Mouse (Mus musculus) thymus, postnatal 25 days (tissue): ENCODE measurements around the gene Ndufaf4.
"Not testable (repeated sequence)": the region's sequence is repeated elsewhere in the genome, so short reads cannot be mapped to it uniquely, and the experiment has no call there.

Experiments
- DNase-seq: peaks from one replicate; pipeline ENCODE4 v3.0.0; 2022

Ndufaf4 gene

GRCm38 (mm10) chr4:24897851-24898515 is at the start of gene Ndufaf4:
Gene Ndufaf4, plus strand, starts transcription at chr4:24898083.
- peak; percentile 97 for DNase-seq

DNA sequence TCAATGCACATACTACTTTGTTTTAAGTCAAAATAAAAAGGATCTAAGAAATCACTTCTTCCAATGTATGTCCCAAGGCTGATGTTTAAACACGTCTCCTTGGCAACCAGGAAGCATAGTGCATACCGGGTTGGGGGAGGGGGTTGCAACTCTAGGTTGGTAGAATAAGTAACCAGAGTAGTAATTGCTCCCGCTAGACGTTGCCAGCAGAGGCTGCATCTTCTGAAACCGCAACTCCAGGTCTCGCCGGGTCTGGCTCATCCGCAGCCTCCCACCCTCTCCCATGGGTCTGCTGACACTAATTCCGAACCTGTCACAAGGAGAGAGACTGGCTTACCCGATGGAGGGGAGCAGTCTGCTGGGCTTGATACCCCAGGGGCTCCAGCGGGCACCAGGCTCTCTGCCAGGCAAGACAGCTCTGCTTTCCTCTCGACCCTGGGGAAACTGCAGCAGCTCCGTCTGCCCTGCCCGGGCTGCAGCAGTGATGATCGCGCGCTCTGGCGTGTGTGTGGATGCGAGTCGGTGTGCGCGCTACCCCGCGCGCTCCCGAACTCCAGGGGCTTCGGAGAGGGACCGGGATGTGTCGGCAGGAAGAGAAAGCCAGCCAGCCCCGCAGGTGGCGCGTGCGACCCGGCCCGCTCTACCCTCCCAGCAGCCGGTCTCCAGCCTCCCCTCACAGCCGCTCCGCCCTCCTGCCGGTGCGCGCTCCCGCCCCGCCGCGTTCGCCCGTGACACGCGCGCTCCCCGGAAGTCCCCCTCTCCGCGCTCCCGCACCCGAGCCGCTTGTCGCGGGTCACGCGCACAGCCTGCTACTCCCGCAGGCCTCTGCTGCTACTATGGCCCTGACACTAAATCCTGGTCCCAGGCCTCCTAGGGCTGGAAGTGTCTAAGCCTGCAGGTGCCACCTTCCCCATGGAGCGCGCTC is 47.2 kb upstream of the Ndufaf4 start, which contains the start of gene Klhl32:
Klhl32 (minus strand) TSS at position 724 of the 925 bp plus-strand sequence.
- DNase-seq: peak; percentile 60

DNA sequence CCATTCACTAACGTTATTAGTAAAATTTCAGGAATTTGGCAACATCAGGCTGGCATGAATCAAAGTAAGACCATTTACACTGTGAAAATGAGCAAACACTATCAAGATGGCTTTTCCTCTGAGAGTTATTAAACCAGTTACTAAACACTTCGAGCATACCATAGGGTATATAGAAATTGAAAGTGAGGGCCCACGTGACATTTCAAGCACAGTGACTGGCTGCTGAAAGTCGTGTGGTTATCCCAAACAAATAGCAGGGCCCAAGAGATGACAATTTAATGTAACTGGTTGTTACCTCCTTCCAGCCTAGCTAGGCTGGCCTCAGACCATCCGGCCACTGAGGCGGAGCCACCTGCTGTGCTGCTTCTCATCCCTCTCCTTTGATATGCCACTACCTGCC is 32.2 kb upstream of the Ndufaf4 start:
- DNase-seq: no peak

GRCm38 (mm10) chr4:24869230-24869629 is 28.7 kb upstream of the Ndufaf4 start:
- DNase-seq: no peak

DNA sequence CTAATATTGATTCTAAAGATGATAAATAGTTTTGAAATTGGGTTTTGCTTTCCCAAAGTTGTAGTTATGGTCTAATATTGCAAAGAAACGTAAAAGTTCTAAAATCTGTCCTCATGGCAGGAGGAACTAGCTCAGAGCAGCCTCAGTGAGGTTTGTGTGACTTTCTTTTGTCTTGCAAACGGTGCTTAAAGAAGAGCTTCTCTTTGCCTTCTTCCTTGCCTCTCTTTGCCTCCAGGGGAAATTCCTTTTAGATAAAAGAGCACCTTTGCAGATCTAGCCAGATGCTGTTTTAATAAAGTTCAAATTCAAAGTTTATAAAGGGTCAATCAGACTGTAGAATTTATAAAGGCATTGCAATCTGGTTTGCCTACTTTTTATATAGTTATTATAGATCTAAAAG is 8.5 kb upstream of the Ndufaf4 start:
- DNase-seq: not testable (repeated sequence)

DNA sequence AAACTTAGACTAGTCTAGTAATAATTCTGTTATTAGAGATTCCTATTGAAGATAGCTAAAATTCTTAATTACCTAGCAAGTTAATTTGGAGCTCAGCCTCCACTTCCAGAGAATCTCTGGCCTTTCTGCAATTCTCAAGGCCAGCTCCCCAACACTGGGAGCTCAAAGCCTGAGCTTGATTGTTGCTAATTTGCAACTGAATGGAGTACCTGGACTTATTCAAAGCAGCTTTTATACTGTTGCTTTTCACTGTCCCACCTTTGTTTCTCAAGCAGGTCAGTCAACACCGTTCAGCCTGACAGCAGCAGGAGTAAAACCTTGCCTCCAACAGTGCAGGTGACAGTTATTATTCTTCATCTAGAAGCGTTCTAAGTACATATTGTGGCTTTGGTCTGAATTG is 5.6 kb upstream of the Ndufaf4 start:
- DNase-seq: not testable (repeated sequence)

- no peak for DNase-seq
Observed at GRCm38 (mm10) chr4:24894625-24895024, 3.3 kb upstream of the Ndufaf4 start.

- DNase-seq: no peak
Observed at GRCm38 (mm10) chr4:24896829-24897228, 1.1 kb upstream of the Ndufaf4 start.

DNA sequence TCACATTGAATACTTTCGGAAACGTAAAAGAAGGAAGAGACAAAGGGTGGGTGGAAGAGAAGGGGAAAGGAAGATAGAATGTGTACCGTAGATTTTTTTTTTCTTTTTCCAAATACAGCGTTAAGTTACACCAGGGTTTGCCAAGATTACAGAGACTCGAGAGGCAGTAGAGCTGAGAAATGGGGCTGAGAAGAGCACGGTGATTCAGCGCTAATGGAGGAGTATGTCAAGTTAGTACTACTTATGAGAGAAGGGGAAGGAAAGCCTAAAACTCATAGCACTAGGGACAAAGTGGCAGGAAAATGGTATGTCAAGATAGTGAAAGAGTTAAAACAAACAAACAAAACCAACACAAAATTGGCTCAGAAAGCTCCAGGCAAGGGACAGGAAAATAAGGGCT is 532 bp upstream of the Ndufaf4 start:
- no peak for DNase-seq

- DNase-seq: peak; percentile 2
Observed at GRCm38 (mm10) chr4:24898636-24899035, 753 bp downstream of the Ndufaf4 start.

DNA sequence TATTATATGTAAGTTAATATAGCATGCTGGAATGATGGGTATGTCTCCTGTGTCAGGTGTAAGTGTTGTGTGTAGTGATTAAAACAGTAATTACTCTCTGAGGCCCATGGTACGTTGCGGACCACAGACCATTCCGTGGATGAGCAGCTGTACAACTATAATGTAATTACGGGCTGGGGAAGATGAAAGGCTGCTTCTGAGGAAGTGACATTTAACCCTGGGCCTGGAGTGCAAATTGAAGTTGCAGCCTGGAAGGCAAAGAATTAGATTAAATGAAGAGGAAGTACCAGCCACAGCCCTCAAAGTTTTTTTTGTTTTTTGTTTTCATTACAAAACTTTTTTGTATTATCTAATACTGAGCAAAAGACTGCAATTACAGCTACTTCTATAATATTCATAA is 1.3 kb downstream of the Ndufaf4 start:
- peak; percentile 2 for DNase-seq

- no peak for DNase-seq
Observed at GRCm38 (mm10) chr4:24907745-24908144, 9.9 kb downstream of the Ndufaf4 start.

DNA sequence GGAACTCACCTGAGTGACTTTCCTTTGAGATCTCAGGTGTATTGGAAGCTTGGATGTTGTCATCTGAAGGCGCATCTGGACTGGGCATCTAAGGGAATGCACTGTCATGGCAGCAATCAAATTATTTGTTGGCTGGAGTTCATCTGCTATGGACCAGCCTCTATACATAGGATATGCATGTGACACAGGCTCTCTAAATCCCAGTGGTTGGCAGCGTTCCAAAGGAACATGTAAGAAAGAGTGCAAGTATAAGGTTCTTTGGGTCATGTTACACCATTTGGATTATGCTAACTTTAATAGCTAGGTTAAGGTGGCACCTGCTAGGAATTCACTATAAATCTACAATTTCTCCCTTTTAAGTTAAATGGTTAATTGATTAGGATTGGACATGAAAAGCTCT is 17.7 kb downstream of the Ndufaf4 start:
- DNase-seq: no peak

GRCm38 (mm10) chr4:24920006-24920577 is 22.2 kb downstream of the Ndufaf4 start:
- DNase-seq: no peak

GRCm38 (mm10) chr4:24924726-24925125 is 26.8 kb downstream of the Ndufaf4 start:
- DNase-seq: no peak

DNA sequence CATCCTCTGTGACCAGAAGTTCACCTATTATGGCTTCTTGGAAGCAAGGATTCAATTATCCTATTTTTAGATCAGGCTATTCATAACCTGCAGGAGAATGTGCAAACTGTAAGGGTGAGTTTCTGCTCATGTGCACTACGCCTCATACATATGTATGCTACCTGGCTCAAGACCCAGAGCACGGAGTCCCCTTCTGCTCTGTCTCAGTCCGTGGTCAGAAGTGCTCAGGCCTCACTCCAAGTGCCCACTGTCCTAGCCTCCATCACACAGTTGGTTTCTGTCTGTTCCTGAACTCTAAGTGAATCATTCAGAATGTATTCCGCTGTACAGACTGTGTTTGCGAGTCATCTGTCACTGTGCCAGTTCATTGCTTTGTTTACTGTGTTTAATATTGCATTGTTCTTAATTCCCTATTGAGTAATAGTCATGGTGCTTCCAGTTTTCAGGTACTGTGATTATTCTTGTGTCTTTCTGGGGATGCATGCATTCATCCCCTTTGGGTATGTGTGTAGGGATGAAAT is 30.4 kb downstream of the Ndufaf4 start:
- DNase-seq: no peak

- no peak for DNase-seq
Observed at GRCm38 (mm10) chr4:24928926-24929325, 31.0 kb downstream of the Ndufaf4 start.

DNA sequence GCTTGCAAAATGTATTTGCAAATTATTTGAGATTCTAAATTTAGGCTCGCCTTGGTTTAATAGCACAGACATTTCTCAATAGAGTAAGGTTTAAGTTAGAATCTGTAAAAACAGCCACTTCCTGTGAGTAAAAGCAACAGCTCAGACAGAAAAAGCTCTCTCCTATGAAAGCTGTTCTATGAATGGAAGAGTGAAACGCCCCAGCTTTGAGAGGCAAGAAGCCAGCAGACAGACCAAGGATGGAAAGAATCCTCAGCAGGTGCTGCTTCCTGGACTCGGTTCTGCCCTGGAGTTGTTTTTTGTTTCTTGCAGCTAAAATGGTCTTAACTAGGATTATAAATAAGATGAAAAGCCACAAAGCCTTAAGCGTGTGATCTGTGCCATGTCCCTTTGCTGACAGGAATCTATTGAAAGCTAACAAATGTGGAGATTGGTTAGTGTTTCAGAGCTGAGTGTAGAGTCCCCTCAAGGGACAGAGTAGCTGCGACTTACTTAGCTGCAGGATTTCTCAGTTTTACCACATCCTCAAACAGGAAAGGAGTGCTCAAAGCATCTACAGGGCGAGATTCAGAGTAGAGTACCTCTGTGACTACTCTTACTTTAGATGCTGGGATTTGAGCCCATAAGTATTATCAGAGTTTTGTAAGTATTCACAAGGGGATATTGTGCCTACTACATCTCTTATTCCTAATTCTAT is 45.0 kb downstream of the Ndufaf4 start:
- no peak for DNase-seq
